1 mouse cellular context compared by ENCODE assay signal in genomic region chr10:13500938-13501496, GRCm38 (mm10).
A peak's percentile ranks its signal among the peaks of the same experiment; 100 is the strongest.
TF ChIP-seq lines count a peak whose summit lies in the region.

No protein-coding gene starts in this region.

TF ChIP-seq in MEL, 35 proteins besides CTCF, POLR2A, EP300 and RAD21 (continued from another document):
- TF ChIP-seq CHD1 (IDR thresholded peaks at IDR 0.05; ENCODE audit: low read depth, low read length) (no peak), POLR2AphosphoS2 (IDR thresholded peaks at IDR 0.05; ENCODE audit: low read length) (no peak), TCF12 (IDR thresholded peaks at IDR 0.05; ENCODE audit: low read depth, low read length) (peak; percentile 48; the same call in 1 of the 2 replicates), TAL1 (IDR thresholded peaks at IDR 0.05; ENCODE audit: low read length) (no peak), KAT2A (conservative IDR thresholded peaks at IDR 0.05; ENCODE audit: low read depth, low read length) (no peak), MAZ (IDR thresholded peaks at IDR 0.05; ENCODE audit: low read depth, low read length) (no peak), USF2 (IDR thresholded peaks at IDR 0.05; ENCODE audit: borderline replicate concordance in 1 of 2, insufficient read depth in 1 of 2, low read depth in 1 of 2, low read length in 2 of 2) (peak in 1 of 2 experiments; percentile 90; a peak in 2 of 4 replicates), SIN3A (IDR thresholded peaks at IDR 0.05; ENCODE audit: low read length) (peak; percentile 66; the same call in 1 of the 2 replicates), HCFC1 (IDR thresholded peaks at IDR 0.05; ENCODE audit: low read depth, low read length) (peak; percentile 74), ZKSCAN1 (IDR thresholded peaks at IDR 0.05; ENCODE audit: low read depth, low read length) (no peak), ZC3H11A (IDR thresholded peaks at IDR 0.05; ENCODE audit: low read depth, low read length) (no peak), TBP (IDR thresholded peaks at IDR 0.05; ENCODE audit: low read depth, low read length) (peak; percentile 81), GABPA (IDR thresholded peaks at IDR 0.05; ENCODE audit: low read depth, low read length) (no peak), NELFE (IDR thresholded peaks at IDR 0.05; ENCODE audit: low read depth, low read length) (peak; percentile 65), MAFK (IDR thresholded peaks at IDR 0.05; ENCODE audit: borderline replicate concordance, low read depth, low read length) (no peak), POLR2AphosphoS5 (IDR thresholded peaks at IDR 0.05; ENCODE audit: borderline replicate concordance, low read depth, low read length) (no peak), MYC (IDR thresholded peaks at IDR 0.05; ENCODE audit: low read depth, low read length) (0 out of 2 replicates have a peak, but pooled peaks have one; percentile 8), ETS1 (IDR thresholded peaks at IDR 0.05; ENCODE audit: low read depth, low read length) (peak; percentile 51; the same call in 1 of the 2 replicates), MAX (IDR thresholded peaks at IDR 0.05; ENCODE audit: low read length) (no peak), ZNF384 (IDR thresholded peaks at IDR 0.05; ENCODE audit: low read depth, low read length) (no peak), UBTF (IDR thresholded peaks at IDR 0.05; ENCODE audit: borderline replicate concordance, insufficient read depth, low read depth, low read length) (no peak), GATA1 (IDR thresholded peaks at IDR 0.05; ENCODE audit: low read depth, low read length) (no peak), ELF1 (IDR thresholded peaks at IDR 0.05; ENCODE audit: low read depth, low read length) (peak; percentile 89), CHD2 (IDR thresholded peaks at IDR 0.05; ENCODE audit: low read length) (no peak), MEF2A (IDR thresholded peaks at IDR 0.05; ENCODE audit: extremely low read depth, insufficient replicate concordance, low read depth, low read length, poor library complexity, severe bottlenecking) (no peak)
